Mouse (Mus musculus) stomach, embryonic 15.5 days (tissue): ENCODE measurements around the gene Myh9. TPM values are rescaled to one million over a fixed set of nuclear protein-coding genes. Genes with fewer than 3 reads are reported as not detected.

Source experiments
- ATAC-seq: fragments of 200-750 bp; cut with Nextera tagmentation; 2 replicates; pipeline ENCODE4 v1.8.0; 2017; ENCODE audit warnings: low read depth, moderate number of reproducible peaks, moderate TSS enrichment; ENCODE audit not compliant: insufficient read depth, low FRiP score
- H3K27ac ChIP-seq: fragments of 300-500 bp; sonication (generic); 2 replicates; pipeline ENCODE4 v1.5.1; 2015; ENCODE audit warnings: mild to moderate bottlenecking, inconsistent platforms
- H3K27me3 ChIP-seq: fragments of 300-500 bp; sonication (generic); replicated peaks from 2 replicates; pipeline ENCODE4 v1.6.1; 2015; ENCODE audit warnings: inconsistent platforms
- H3K36me3 ChIP-seq: fragments of 300-500 bp; sonication (generic); 2 replicates; pipeline ENCODE4 v1.6.1; 2015; ENCODE audit warnings: inconsistent platforms
- H3K4me1 ChIP-seq: fragments of 300-500 bp; sonication (generic); 2 replicates; pipeline ENCODE4 v1.6.1; 2015; ENCODE audit warnings: inconsistent platforms
- H3K4me2 ChIP-seq: fragments of 300-500 bp; sonication (generic); 2 replicates; pipeline ENCODE4 v1.6.1; 2015; ENCODE audit warnings: mild to moderate bottlenecking, inconsistent platforms
- H3K4me3 ChIP-seq: fragments of 300-500 bp; sonication (generic); replicated peaks from 2 replicates; pipeline ENCODE4 v1.5.1; 2015; ENCODE audit warnings: inconsistent platforms
- H3K9ac ChIP-seq: fragments of 300-500 bp; sonication (generic); 2 replicates; pipeline ENCODE4 v1.6.1; 2015; ENCODE audit warnings: inconsistent platforms
- H3K9me3 ChIP-seq: fragments of 300-500 bp; sonication (generic); 2 replicates; pipeline ENCODE4 v1.6.1; 2016; ENCODE audit warnings: inconsistent platforms
- WGBS: fragments of 180-500 bp; shearing (Covaris S2); methylation state at CpG from one replicate; pipeline ENCODE4 v1.1.7; 2015; 5-methylcytosine and 5-hydroxymethylcytosine counted together
- polyA plus RNA-seq: library from polyadenylated mRNA; unstranded; fragments of >200 nt; fragmentation: Nextera tagmentation; extraction: Ambion mirVana; gene quantifications from 2 replicates; pipeline ENCODE4 v1.2.1, GENCODE M21; 2015

The Myh9 gene
- polyA plus RNA-seq, 1 experiment from 2014 or later = 57.0 TPM

DNA sequence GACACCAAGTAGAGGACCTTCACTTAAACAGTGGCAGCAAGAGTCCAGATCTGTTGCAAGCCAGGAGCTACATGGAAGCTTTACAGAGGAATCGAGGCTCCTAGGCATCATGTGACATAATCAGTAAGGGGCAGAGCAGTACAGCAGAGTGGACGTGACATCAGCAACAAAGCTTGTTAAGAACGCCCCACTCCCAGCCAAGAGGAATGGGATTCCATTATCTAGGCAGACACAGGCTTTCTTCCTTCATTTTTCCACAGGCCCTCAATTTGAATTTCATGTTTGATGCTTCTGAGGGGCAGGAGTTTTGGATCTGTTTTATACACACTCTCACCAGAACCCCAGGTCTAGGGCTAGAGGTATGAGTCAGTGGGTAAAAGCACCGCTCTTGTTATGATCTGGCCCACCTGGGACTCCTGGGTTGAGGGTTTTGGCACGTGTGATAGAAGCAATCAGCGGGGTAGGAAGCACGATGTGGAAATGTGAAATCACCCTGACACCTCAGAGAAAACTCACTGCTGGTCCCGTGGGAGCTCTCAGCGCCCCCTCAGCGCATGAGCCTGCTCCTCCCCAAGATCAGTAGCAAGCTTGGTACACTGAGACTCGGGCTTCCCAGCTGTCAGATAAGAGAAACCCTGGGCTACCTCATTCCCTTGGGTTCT is 30.7 kb downstream of the Myh9 start:
- Histone ChIP-seq H3K4me3 (no peak overlapping the region), H3K9me3 (no peaks in the 10 kb centered on the region), H3K4me2 (no peak overlapping the region), H3K4me1 (peaks cover 41% of the 10 kb centered on the region), H3K27me3 (no peaks in the 10 kb centered on the region), H3K27ac (peak overlapping the region; percentile 2; the same call in 1 of the 2 replicates), H3K9ac (no peak overlapping the region), H3K36me3 (peaks cover 37% of the 10 kb centered on the region)
- ATAC-seq = no peak
- 74% methylated on average over 11 of the region's 11 CpGs for WGBS

DNA sequence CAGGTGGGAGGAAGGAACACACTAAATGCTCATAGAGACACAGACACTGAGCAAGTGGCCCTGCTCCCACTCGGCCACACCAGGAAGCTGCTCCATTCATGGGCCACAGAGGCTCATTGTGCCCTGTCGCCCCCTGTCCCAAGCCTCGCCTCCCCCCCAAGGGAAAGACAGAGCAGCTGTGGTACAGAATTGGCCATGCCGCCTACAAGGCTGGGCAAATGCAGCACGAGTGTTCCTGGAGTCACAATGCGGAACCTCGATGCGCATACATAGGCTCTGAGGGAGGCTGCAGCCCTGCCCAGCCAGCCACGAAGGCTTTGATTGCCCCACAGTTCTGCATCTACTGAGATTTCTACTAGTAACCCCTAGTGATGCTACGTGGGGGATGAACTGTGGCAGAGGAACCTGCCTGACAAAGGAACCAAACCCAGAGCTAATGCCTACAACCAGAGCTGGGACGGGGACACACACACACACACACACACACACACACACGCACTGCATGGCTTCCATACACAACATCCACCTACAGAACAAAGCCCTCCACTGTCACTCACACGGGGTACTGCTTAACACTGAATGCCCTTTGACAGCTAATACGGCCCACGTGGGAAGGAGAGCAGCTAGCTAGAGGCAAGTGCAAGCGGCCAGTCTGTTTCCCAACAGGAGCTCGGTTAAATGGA is 31.4 kb downstream of the Myh9 start:
- Histone ChIP-seq H3K9me3 (no peaks in the 10 kb centered on the region), H3K9ac (no peak overlapping the region), H3K36me3 (peaks cover 41% of the 10 kb centered on the region), H3K27ac (peak overlapping the region; percentile 2; the same call in 1 of the 2 replicates), H3K4me3 (no peak overlapping the region), H3K27me3 (no peaks in the 10 kb centered on the region), H3K4me2 (no peak overlapping the region), H3K4me1 (peaks cover 35% of the 10 kb centered on the region)
- WGBS = 80% methylated on average over 17 of the region's 17 CpGs
- ATAC-seq = no peak

DNA sequence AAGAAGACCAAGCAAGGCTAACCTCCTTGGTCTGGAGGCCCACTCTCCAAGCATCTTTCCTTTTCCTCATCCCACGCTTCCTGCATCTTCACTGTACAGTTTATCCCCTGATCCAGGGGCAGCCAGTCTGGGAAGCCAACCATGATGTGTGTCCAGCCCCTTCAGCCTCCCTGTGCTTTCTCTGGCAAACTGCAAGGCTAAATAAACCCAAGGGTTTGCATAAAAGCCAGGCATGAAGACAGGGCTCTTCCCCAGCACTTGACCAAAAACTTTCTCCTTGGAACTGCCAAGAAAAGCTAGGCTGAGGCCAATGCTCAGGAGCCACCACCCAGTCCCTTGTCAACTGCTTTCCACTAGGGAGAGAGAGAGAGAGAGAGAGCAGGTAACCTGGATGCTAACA is 32.5 kb downstream of the Myh9 start:
- peaks cover 41% of the 10 kb centered on the region for H3K36me3 ChIP-seq
- ATAC-seq = no peak

DNA sequence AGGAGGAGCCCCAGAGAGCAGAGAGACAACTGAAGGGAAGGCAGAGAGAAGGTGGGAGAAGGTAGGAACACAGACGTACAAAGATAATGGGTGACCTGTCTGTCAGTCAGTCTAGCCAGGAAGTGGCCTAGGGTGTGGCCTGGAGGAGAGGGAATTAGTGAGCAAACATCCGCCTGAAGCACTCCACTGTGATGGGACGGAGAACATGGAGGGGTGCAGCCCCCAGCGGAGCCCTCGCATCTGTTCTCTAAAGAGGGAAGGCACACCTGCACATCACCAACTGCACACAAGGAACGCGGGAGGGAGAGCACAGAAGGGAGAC is 34.8 kb downstream of the Myh9 start:
- H3K27me3 ChIP-seq = no peaks in the 10 kb centered on the region
- no peak overlapping the region for H3K4me2 ChIP-seq
- H3K4me1 ChIP-seq = peaks cover 18% of the 10 kb centered on the region; the same call in 1 of the 2 replicates
- H3K9me3 ChIP-seq = no peaks in the 10 kb centered on the region
- 63% methylated on average over 7 of the region's 7 CpGs for WGBS
- H3K9ac ChIP-seq = no peak overlapping the region
- no peak overlapping the region for H3K4me3 ChIP-seq
- peak overlapping the region; percentile 27; the same call in 1 of the 2 replicates for H3K27ac ChIP-seq
- ATAC-seq = no peak
- peaks cover 49% of the 10 kb centered on the region for H3K36me3 ChIP-seq

More for the DNA sequence above, 32.5 kb downstream of the Myh9 start:
- Histone ChIP-seq H3K9ac (no peak overlapping the region), H3K4me1 (peaks cover 23% of the 10 kb centered on the region; the same call in 1 of the 2 replicates), H3K4me3 (no peak overlapping the region), H3K9me3 (no peaks in the 10 kb centered on the region), H3K27ac (no peak overlapping the region), H3K4me2 (no peak overlapping the region), H3K27me3 (no peaks in the 10 kb centered on the region)
- WGBS = 87% methylated on average over 1 of the region's 1 CpGs

DNA sequence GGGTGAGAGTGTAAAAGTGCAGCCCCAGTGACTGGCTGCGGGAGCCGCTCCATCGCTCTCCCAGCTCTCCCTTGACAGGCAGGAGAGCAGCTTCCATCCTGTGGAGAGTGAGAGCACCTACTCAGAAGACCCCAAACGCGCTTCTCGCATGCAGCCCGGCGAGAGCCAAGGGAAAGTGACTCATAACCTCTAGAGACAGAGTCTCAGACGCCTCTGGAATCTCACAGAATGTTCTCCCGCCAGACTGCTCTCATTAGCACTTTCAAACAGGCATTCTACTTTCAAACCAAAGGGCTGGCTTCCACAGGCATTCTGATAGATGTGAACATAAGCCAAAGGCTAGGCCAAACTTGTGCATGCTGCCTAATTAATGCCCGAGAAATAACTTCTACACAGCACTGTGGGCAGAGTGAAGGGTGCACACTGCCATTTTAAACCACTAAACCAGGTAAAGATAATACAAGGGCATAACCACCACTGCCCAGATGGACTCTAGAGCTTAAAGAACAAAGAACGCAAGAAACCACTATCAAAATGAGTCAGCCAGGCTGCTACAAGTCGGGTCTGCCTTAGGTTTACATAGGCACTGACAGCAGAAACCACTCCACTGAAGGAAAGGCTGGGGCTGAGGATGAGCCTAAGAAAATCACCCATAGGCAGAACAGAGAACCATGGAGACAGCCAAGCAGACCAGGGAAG is 35.3 kb downstream of the Myh9 start:
- WGBS = 73% methylated on average over 13 of the region's 13 CpGs
- peak overlapping the region; percentile 27; the same call in 1 of the 2 replicates for H3K27ac ChIP-seq
- H3K36me3 ChIP-seq = peaks cover 49% of the 10 kb centered on the region
- H3K27me3 ChIP-seq = no peaks in the 10 kb centered on the region
- H3K9ac ChIP-seq = no peak overlapping the region
- ATAC-seq = no peak
- H3K9me3 ChIP-seq = no peaks in the 10 kb centered on the region
- no peak overlapping the region for H3K4me2 ChIP-seq
- H3K4me1 ChIP-seq = peaks cover 19% of the 10 kb centered on the region
- no peak overlapping the region for H3K4me3 ChIP-seq

DNA sequence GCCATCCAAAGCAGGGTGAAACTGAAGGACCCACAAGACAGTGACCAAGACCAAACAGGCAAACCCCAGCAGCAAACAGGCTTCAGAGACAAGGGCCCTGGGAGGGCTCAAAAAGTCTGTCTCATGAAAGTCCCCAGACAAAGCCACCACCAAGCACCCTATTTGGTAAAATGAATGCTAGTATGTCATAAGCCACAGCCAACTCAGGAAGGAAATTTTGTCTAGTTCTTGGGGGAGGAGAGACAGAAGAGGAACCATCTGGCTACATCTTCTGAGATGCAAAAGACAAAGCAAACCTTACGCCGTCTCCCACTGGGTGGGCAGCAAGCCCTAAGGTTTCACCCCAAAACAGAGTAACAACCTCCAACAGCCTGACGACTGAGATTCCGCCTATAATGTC is 36.3 kb downstream of the Myh9 start:
- Histone ChIP-seq H3K9ac (no peak overlapping the region), H3K9me3 (no peaks in the 10 kb centered on the region), H3K27ac (no peak overlapping the region), H3K4me1 (peaks cover 25% of the 10 kb centered on the region), H3K36me3 (peaks cover 41% of the 10 kb centered on the region), H3K4me3 (no peak overlapping the region), H3K4me2 (no peak overlapping the region), H3K27me3 (no peaks in the 10 kb centered on the region)
- 75% methylated on average over 4 of the region's 4 CpGs for WGBS
- no peak for ATAC-seq

DNA sequence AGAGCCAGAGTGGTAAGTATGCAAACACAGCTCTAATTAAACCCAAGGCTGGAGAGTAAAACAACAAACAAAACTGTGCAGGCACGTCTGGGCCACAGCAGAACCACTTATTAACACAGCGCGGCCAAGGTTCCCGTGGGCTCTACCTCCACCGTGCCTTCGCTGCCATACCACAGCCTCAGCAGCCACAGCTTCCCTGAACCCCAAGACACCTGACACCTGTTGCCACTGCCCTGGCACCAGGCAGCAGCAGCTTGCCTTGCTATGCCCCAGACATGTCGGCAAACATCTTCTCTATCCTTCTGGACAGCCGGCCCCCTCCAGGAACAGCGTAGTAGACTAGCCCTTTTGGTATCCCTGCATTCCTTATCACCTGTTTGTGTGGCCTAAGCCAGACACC is 37.0 kb downstream of the Myh9 start:
- Histone ChIP-seq H3K4me2 (no peak overlapping the region), H3K36me3 (peaks cover 41% of the 10 kb centered on the region), H3K4me1 (peaks cover 27% of the 10 kb centered on the region), H3K27me3 (no peaks in the 10 kb centered on the region), H3K27ac (no peak overlapping the region), H3K9ac (no peak overlapping the region), H3K4me3 (no peak overlapping the region), H3K9me3 (no peaks in the 10 kb centered on the region)
- 82% methylated on average over 9 of the region's 9 CpGs for WGBS
- ATAC-seq = no peak

DNA sequence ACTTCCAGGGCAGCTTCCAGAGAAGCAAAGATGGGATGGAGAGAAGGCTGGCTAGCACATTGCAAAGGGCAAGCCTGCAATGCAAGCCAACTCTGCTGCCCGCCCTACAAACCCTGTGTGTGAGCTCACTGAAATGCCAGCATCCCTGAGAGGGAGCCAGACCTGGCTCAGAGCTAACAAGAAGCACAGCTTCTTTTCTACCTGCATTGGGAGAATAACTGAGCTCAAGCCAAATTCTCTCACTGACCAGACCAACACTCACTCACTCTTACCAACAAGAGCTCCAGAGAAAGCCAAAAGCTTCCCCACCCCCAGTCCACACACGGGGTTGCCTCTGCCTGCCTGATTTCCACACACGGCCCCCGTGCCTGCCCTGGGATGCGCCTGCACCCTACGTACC is 37.5 kb downstream of the Myh9 start:
- WGBS = 84% methylated on average over 6 of the region's 6 CpGs
- no peak overlapping the region for H3K9ac ChIP-seq
- H3K4me3 ChIP-seq = no peak overlapping the region
- ATAC-seq = no peak
- H3K27me3 ChIP-seq = no peaks in the 10 kb centered on the region
- H3K9me3 ChIP-seq = no peaks in the 10 kb centered on the region
- H3K4me1 ChIP-seq = peaks cover 32% of the 10 kb centered on the region
- H3K36me3 ChIP-seq = peaks cover 41% of the 10 kb centered on the region
- no peak overlapping the region for H3K4me2 ChIP-seq
- no peak overlapping the region for H3K27ac ChIP-seq

DNA sequence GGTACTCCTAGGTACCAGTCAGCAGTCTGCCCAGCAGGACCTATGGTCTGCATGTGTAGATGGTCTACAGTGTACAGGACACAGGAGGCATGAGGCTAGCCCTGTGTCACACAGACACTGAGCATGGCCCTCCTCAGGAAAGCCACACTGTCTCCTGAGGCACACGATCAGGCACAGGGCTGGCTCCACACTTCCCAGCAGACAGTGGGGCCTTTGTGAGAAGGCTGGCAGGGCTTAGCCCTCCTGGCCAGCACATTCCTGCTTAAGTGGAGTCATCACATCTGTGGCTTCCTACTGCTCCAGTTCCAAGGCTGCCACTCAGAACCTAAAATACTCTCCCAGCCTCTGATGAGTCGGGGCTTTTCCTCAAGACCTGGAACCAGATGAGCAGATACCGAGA is 38.2 kb downstream of the Myh9 start:
- H3K4me1 ChIP-seq = peaks cover 39% of the 10 kb centered on the region
- H3K9me3 ChIP-seq = no peaks in the 10 kb centered on the region
- peak overlapping the region; percentile 60 for H3K27ac ChIP-seq
- 67% methylated on average over 3 of the region's 3 CpGs for WGBS
- no peaks in the 10 kb centered on the region for H3K27me3 ChIP-seq
- H3K4me2 ChIP-seq = no peak overlapping the region
- ATAC-seq = no peak
- no peak overlapping the region for H3K4me3 ChIP-seq
- no peak overlapping the region for H3K9ac ChIP-seq
- H3K36me3 ChIP-seq = peaks cover 36% of the 10 kb centered on the region

DNA sequence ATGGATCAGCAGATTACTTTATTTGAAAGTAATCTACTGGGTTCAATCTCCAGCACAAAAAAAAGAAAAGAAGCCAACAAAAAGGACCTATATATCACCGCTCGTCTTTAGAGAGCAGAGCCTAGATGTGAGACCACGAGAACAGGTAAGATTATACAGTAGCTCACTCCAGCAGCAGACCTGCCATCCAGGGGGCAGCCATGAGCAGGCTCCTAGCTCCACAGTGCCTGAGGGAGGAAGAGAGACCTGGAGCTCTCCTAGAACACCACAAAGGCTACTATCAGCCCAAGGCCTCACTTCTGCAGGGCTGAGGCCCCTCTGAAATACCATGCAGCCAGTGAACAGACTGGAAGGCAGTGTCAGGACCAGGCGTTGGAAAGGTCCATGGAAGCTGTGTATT is 39.0 kb downstream of the Myh9 start:
- Histone ChIP-seq H3K27me3 (no peaks in the 10 kb centered on the region), H3K27ac (peak overlapping the region; percentile 60; the same call in 1 of the 2 replicates), H3K9me3 (no peaks in the 10 kb centered on the region), H3K36me3 (peaks cover 36% of the 10 kb centered on the region), H3K4me1 (peaks cover 46% of the 10 kb centered on the region), H3K9ac (no peak overlapping the region), H3K4me2 (no peak overlapping the region), H3K4me3 (no peak overlapping the region)
- no peak for ATAC-seq
- WGBS = 74% methylated on average over 4 of the region's 4 CpGs

DNA sequence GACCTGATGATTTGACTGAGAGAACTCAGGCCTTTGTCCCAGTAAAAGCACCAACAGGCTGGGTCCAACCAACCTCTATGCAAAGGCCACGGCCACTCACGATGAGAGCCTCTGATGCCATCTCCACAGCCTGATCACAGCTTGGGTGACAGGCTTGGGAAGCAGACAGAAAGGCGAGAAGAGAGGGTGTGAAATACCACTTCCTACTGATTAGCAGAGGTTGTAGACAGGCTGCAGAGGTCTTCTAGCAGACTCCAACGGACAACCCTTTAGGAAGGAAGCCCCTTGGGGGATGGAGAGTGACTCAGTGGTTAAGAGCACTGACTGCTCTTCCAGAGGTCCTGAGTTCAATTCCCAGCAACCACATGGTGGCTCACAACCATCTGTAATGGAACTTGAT is 40.8 kb downstream of the Myh9 start:
- WGBS = 53% methylated on average over 4 of the region's 4 CpGs
- no peak overlapping the region for H3K9ac ChIP-seq
- peak overlapping the region; percentile 94 for H3K27ac ChIP-seq
- no peak overlapping the region for H3K4me2 ChIP-seq
- no peak overlapping the region for H3K4me3 ChIP-seq
- H3K4me1 ChIP-seq = peaks cover 53% of the 10 kb centered on the region
- peaks cover 39% of the 10 kb centered on the region for H3K36me3 ChIP-seq
- no peaks in the 10 kb centered on the region for H3K9me3 ChIP-seq
- no peak for ATAC-seq
- H3K27me3 ChIP-seq = no peaks in the 10 kb centered on the region

DNA sequence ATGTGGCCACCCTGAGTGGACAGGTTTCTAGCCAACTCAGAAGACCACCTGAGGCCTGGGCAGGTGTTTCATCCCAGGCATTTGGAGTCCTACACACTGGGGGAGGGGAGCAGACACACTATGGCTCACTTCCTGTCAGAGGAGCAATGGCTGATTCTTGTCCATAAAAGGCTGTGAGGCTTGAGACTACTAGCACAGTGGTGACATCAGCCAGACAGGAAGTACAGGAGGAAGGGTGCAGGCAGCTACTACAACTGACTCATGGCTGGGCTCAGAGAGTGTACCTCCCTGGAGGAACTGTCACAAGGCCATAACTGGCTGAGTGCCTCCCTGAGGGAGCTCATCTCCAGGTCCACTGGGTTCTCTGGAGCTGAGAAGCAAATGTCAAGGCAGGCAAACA is 41.5 kb downstream of the Myh9 start:
- no peaks in the 10 kb centered on the region for H3K9me3 ChIP-seq
- H3K4me3 ChIP-seq = no peak overlapping the region
- no peaks in the 10 kb centered on the region for H3K27me3 ChIP-seq
- peak; percentile 40; the same call in 1 of the 2 replicates for ATAC-seq
- no peak overlapping the region for H3K4me2 ChIP-seq
- H3K36me3 ChIP-seq = peaks cover 40% of the 10 kb centered on the region
- H3K27ac ChIP-seq = peak overlapping the region; percentile 94
- no peak overlapping the region for H3K9ac ChIP-seq
- H3K4me1 ChIP-seq = peaks cover 53% of the 10 kb centered on the region
